Mouse (Mus musculus): Measurements from ENCODE around the gene Lhfpl3.

The Lhfpl3 gene

GRCm38 (mm10) chr5:23284884-23285283 is 539.0 kb downstream of the Lhfpl3 start:
- no peak for DNase-seq (ENCODE audit: low spot score)

GRCm38 (mm10) chr5:23289149-23289548 is 543.3 kb downstream of the Lhfpl3 start:
- DNase-seq (ENCODE audit: low spot score): no peak
